Mouse (Mus musculus) heart, embryonic 11.5 days (tissue): ENCODE measurements around the gene Ryr3. TPM values are rescaled to one million over a fixed set of nuclear protein-coding genes. Genes with fewer than 3 reads are reported as not detected.
A peak's percentile ranks its signal among the peaks of the same experiment; 100 is the strongest.

ENCODE experiments used
- ATAC-seq: fragments of 200-750 bp; cut with Nextera tagmentation; replicated peaks from 2 replicates; pipeline ENCODE4 v1.8.0; 2017; ENCODE audit warnings: moderate library complexity; ENCODE audit not compliant: insufficient number of reproducible peaks, low FRiP score, low TSS enrichment
- H3K27ac ChIP-seq: fragments of 300-500 bp; sonication (generic); 2 replicates; pipeline ENCODE4 v1.5.1; 2014; ENCODE audit warnings: mild to moderate bottlenecking, low read depth, low read length
- H3K27me3 ChIP-seq: fragments of 300-500 bp; sonication (generic); 2 replicates; pipeline ENCODE4 v1.6.1; 2014; ENCODE audit warnings: mild to moderate bottlenecking, low read length, mixed read lengths; ENCODE audit not compliant: control insufficient read depth, insufficient read depth
- H3K36me3 ChIP-seq: fragments of 300-500 bp; sonication (generic); 2 replicates; pipeline ENCODE4 v1.6.1; 2014; ENCODE audit warnings: mild to moderate bottlenecking, low read length, moderate library complexity, mixed read lengths; ENCODE audit not compliant: control insufficient read depth, insufficient read depth
- H3K4me1 ChIP-seq: fragments of 300-500 bp; sonication (generic); 2 replicates; pipeline ENCODE4 v1.6.1; 2014; ENCODE audit warnings: low read length; ENCODE audit not compliant: control insufficient read depth, insufficient read depth
- H3K4me2 ChIP-seq: fragments of 300-500 bp; sonication (generic); 2 replicates; pipeline ENCODE4 v1.6.1; 2014; ENCODE audit warnings: mild to moderate bottlenecking, moderate library complexity
- H3K4me3 ChIP-seq: fragments of 300-500 bp; sonication (generic); 2 replicates; pipeline ENCODE4 v1.5.1; 2014; ENCODE audit warnings: low read depth, low read length
- H3K9ac ChIP-seq: fragments of 300-500 bp; sonication (generic); 2 replicates; pipeline ENCODE4 v1.6.1; 2014; ENCODE audit warnings: mild to moderate bottlenecking, low read depth, low read length, moderate library complexity
- H3K9me3 ChIP-seq: fragments of 300-500 bp; sonication (generic); replicated peaks from 2 replicates; pipeline ENCODE4 v1.6.1; 2016; ENCODE audit warnings: low read length; ENCODE audit not compliant: control insufficient read depth
- WGBS: fragments of 180-500 bp; shearing (Covaris S2); extraction: QIAGEN DNeasy Blood & Tissue Kit; methylation state at CpG from one replicate; pipeline ENCODE4 v1.1.7; 2014; ENCODE audit not compliant: insufficient replicate concordance; 5-methylcytosine and 5-hydroxymethylcytosine counted together
- polyA plus RNA-seq: library from polyadenylated mRNA; unstranded; fragments of >200 nt; fragmentation: Nextera tagmentation; extraction: Ambion mirVana; gene quantifications from 2 replicates; pipeline ENCODE4 v1.2.1, GENCODE M21; 2014

Gene Ryr3
- polyA plus RNA-seq, 1 experiment from 2014 or later: 5.5 TPM

DNA sequence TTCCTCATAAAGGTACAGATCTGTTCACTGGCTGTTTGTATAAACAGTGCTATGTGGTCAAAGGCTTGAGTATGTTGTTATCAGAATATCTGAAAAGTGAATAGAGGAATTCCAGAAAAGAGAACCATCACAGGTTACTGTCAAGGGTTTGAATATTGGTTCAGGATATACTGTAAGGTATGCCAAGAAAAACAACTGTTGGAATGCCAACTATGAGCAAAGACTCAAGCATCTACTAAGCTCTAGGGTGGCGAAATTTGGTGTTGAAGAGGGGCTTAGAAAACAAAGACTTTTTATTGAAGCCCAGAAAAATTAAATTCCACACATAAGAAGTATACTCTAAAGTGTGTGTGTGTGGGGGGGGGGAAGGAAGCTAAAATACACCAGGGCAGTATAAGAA is 198.6 kb downstream of the Ryr3 start:
- Histone ChIP-seq H3K9ac (no peak overlapping the region), H3K4me3 (no peak overlapping the region), H3K36me3 (no peaks in the 10 kb centered on the region), H3K27ac (no peak overlapping the region), H3K27me3 (no peaks in the 10 kb centered on the region), H3K4me1 (no peaks in the 10 kb centered on the region), H3K4me2 (no peak overlapping the region), H3K9me3 (no peaks in the 10 kb centered on the region)
- WGBS: 56% methylated on average over 1 of the region's 1 CpGs
- ATAC-seq: no peak

DNA sequence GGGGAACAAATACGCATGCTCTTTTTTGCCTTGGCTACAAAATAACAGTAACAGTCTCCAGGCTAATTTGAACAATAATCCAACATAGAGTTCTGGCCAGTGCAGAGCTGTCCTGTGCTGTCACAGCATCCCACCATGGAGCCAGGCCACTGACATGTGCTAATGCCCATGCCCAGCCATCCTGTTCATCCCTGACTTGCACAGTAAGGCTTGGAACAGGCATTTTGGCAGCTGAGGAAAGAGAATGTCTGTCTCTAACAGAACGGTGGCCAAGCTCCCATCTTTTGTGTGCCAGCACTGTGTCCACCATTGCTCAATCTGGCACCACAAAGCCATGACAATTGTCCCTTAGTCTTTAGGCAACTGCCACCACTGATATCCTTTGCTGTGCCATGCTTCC is 200.7 kb downstream of the Ryr3 start:
- Histone ChIP-seq H3K4me1 (no peaks in the 10 kb centered on the region), H3K4me3 (no peak overlapping the region), H3K36me3 (no peaks in the 10 kb centered on the region), H3K27ac (no peak overlapping the region), H3K27me3 (no peaks in the 10 kb centered on the region), H3K9me3 (no peaks in the 10 kb centered on the region), H3K4me2 (no peak overlapping the region), H3K9ac (no peak overlapping the region)
- no peak for ATAC-seq
- 81% methylated on average over 2 of the region's 2 CpGs for WGBS

GRCm38 (mm10) chr2:113008961-113009740 is 207.7 kb downstream of the Ryr3 start:
- no peak for ATAC-seq
- no peaks in the 10 kb centered on the region for H3K9me3 ChIP-seq
- no peak overlapping the region for H3K27ac ChIP-seq
- WGBS: 76% methylated on average over 11 of the region's 11 CpGs
- no peak overlapping the region for H3K4me2 ChIP-seq
- H3K4me3 ChIP-seq: no peak overlapping the region
- no peak overlapping the region for H3K9ac ChIP-seq
- H3K27me3 ChIP-seq: no peaks in the 10 kb centered on the region
- no peaks in the 10 kb centered on the region for H3K36me3 ChIP-seq
- H3K4me1 ChIP-seq: no peaks in the 10 kb centered on the region

GRCm38 (mm10) chr2:112998498-112998897 is 218.4 kb downstream of the Ryr3 start:
- no peaks in the 10 kb centered on the region for H3K36me3 ChIP-seq
- 77% methylated on average over 3 of the region's 3 CpGs for WGBS
- no peak overlapping the region for H3K9ac ChIP-seq
- H3K9me3 ChIP-seq: no peaks in the 10 kb centered on the region
- H3K4me2 ChIP-seq: no peak overlapping the region
- no peak overlapping the region for H3K27ac ChIP-seq
- ATAC-seq: no peak
- no peak overlapping the region for H3K4me3 ChIP-seq
- no peaks in the 10 kb centered on the region for H3K4me1 ChIP-seq
- H3K27me3 ChIP-seq: no peaks in the 10 kb centered on the region

DNA sequence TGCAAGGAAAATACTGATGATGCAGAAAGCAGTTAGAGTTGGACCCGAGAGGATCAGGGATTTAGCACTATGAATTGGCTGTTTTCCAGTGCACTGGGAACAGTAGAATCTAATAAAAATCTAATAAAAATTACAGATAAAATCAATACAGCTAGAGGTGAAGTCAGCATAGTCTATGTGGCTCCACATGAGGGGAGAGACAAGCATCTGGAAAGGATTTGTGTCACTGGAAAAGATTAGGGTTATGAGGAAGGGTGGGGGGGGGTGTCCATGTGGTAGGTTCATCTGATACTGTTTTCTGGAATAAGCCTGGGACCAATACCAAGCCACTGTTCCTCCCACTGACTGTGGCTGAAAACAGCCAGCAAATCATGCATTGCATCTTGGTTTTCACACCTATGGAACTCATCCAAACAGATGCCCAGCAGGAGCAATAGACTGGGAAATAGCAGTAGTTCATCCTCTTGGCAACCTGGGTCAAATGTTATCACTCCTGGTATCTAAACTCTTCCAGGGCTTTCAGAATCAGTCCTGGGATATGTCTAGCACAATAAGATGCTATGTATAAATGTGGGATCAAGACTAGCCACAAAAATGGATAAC is 233.9 kb downstream of the Ryr3 start:
- 0 out of 2 replicates have a peak, but pooled peaks have one; percentile 35 for ATAC-seq
- Histone ChIP-seq H3K4me1 (no peaks in the 10 kb centered on the region), H3K4me3 (no peak overlapping the region), H3K4me2 (no peak overlapping the region), H3K9me3 (no peaks in the 10 kb centered on the region), H3K9ac (no peak overlapping the region), H3K36me3 (no peaks in the 10 kb centered on the region), H3K27me3 (no peaks in the 10 kb centered on the region), H3K27ac (no peak overlapping the region)
- 78% methylated on average over 1 of the region's 1 CpGs for WGBS

DNA sequence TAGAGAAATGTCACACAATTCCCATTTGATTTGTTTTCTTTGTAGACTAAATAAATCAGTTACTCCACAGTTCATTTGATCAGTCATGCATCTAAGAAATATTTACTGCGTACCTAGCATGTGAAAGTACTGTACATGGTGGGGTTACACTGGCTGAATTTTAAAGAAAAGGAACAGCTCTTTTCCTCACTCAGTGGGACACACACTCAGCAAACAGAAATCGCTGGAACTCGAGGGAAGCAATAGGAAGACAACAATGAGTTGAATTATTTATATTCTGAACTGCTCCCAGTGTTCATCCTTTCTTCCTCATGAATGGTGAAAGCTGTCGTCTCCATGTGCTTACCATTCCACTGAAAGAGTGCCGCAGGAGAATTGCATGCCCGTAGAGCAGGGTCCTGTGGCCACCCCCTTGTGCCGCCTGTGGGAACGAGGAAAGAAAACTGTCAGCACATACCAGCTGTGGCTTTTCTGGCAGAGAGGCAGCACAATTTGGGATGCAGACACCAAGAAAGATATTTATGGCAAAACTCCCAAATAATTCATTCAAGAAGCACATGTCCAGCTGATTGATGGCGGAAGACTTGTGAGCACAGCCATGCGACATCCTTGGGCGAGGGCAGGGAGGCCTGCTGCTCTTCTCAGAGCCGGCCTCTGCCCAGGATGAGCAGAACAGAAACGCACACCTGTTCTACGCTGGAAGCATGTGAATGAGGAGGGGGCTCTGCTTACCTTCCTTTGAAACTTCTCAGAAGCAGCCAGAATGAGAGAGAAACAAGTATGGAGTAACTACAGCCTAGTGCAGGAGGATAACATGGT is 249.9 kb downstream of the Ryr3 start:
- Histone ChIP-seq H3K9ac (no peak overlapping the region), H3K4me2 (no peak overlapping the region), H3K27me3 (no peaks in the 10 kb centered on the region), H3K36me3 (no peaks in the 10 kb centered on the region), H3K4me3 (no peak overlapping the region), H3K27ac (no peak overlapping the region), H3K4me1 (no peaks in the 10 kb centered on the region), H3K9me3 (no peaks in the 10 kb centered on the region)
- no peak for ATAC-seq
- WGBS: 81% methylated on average over 14 of the region's 14 CpGs

DNA sequence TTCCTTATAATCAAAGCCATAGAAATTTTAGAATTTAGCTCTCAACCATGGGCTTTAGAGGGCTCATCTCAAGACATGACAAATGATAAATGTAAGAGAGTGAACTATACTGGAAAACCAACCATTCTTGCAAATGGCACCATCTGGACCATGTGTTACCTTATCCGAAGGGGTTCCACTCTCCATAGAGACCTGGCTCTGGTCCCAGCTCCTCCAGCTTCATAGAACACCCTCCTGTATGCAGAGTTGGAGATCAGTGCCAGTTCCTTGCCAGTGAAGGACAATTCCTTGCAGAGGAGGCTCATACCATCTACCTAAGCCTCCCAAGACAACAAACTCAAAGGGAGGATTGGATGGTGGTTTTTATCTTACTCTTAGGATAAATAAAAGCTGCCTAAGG is 268.0 kb downstream of the Ryr3 start:
- Histone ChIP-seq H3K4me3 (no peak overlapping the region), H3K9me3 (no peaks in the 10 kb centered on the region), H3K27ac (no peak overlapping the region), H3K4me2 (no peak overlapping the region), H3K4me1 (no peaks in the 10 kb centered on the region), H3K36me3 (no peaks in the 10 kb centered on the region), H3K27me3 (no peaks in the 10 kb centered on the region), H3K9ac (no peak overlapping the region)
- 68% methylated on average over 1 of the region's 1 CpGs for WGBS
- ATAC-seq: no peak

- no peak overlapping the region for H3K9ac ChIP-seq
- no peaks in the 10 kb centered on the region for H3K27me3 ChIP-seq
- ATAC-seq: no peak
- H3K4me3 ChIP-seq: no peak overlapping the region
- no peaks in the 10 kb centered on the region for H3K36me3 ChIP-seq
- H3K4me2 ChIP-seq: no peak overlapping the region
- H3K9me3 ChIP-seq: no peaks in the 10 kb centered on the region
- no peak overlapping the region for H3K27ac ChIP-seq
- H3K4me1 ChIP-seq: no peaks in the 10 kb centered on the region
- WGBS: 55% methylated on average over 1 of the region's 1 CpGs
These were observed 285.1 kb downstream of the Ryr3 start for GRCm38 (mm10) chr2:112931776-112932175.
